Mouse (Mus musculus) thymus, adult 2 months (tissue): ENCODE measurements around the gene Bnip2.

Experiments used
- CTCF ChIP-seq: fragments of 200-500 bp; IDR thresholded peaks from 2 replicates; pipeline ENCODE4 v1.5.1; 2012; ENCODE audit warnings: mild to moderate bottlenecking, control low read depth, low read length, moderate library complexity, borderline replicate concordance; ENCODE audit not compliant: control insufficient read depth, poor library complexity, insufficient read depth; ENCODE audit errors: extremely low read depth
- POLR2A ChIP-seq: fragments of 200-500 bp; IDR thresholded peaks from 2 replicates; pipeline ENCODE4 v1.6.1; 2012; ENCODE audit warnings: mild to moderate bottlenecking, low read length, control low read depth, moderate library complexity; ENCODE audit not compliant: control insufficient read depth, poor library complexity, insufficient read depth; ENCODE audit errors: extremely low read depth

- TF ChIP-seq CTCF = no peak
- no peak for TF ChIP-seq POLR2A
Observed at GRCm38 (mm10) chr9:70011537-70012407, 22.5 kb downstream of the Bnip2 start.
